Mouse (Mus musculus): Measurements from ENCODE around the gene Tbc1d17. TPM values are rescaled to one million over a fixed set of nuclear protein-coding genes. Genes with fewer than 3 reads are reported as not detected.

Gene Tbc1d17
- polyA plus RNA-seq, 1 experiment from 2014 or later: 75.2 TPM

DNA sequence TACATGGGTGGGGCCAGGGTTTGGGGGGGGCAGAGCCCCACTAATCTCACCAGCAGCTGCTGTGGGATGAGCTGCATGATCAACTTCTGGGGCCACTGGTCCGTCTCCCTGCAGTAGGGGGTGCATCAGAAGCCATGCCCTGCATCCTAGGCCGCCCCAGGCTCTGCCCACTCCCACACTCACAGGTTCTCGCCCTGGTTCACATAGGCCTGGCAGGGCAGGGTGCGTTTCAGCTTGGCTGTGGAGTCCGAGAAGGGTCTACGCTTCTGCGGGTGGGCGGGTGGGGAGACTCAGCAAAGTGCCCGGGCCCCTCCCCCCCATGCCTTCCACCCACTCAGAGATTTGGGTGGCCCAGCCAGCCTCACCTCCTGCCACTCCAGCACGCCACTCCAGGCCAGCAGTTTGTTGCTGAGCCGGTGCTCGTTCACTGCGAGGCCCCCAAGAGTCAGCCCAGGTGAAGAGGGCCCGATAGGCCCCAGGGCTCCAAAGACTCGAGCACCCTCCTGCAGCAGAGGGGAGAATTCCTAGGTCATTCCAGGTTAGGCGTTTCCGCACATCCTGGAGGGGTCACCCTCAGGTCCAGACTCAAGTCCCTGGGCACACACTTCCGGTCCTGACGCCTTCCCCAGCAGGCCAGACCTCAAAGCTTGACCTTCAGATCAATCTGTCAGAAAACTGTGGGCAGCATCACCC lies 18.3 kb upstream of the Tbc1d17 start:
- Histone ChIP-seq H3K4me3 (peak overlapping the region; percentile 98), H3K36me3 (peaks cover 60% of the 10 kb centered on the region), H3K9me3 (replicated peaks) (no peaks in the 10 kb centered on the region), H3K4me1 (peaks cover 42% of the 10 kb centered on the region), H3K27me3 (ENCODE audit: low read depth, poor library complexity, severe bottlenecking) (no peaks in the 10 kb centered on the region), H3K27ac (no peak overlapping the region; the same call in 1 of the 2 replicates)
- DNase-seq (ENCODE audit: low spot score): no peak
- WGBS: 80% methylated on average over 19 of the region's 19 CpGs

- no peak for DNase-seq (ENCODE audit: low spot score)
- peaks cover 44% of the 10 kb centered on the region for H3K4me1 ChIP-seq
- peaks cover 67% of the 10 kb centered on the region for H3K36me3 ChIP-seq
- no peaks in the 10 kb centered on the region for H3K9me3 ChIP-seq (replicated peaks)
- 74% methylated on average over 15 of the region's 15 CpGs for WGBS
- no peaks in the 10 kb centered on the region for H3K27me3 ChIP-seq (ENCODE audit: low read depth, poor library complexity, severe bottlenecking)
- H3K4me3 ChIP-seq: peak overlapping the region; percentile 98
- no peak overlapping the region; the same call in 1 of the 2 replicates for H3K27ac ChIP-seq
Measured at GRCm38 (mm10) chr7:44866276-44867009, 17.6 kb upstream of the Tbc1d17 start.

- Histone ChIP-seq H3K36me3 (peaks cover 83% of the 10 kb centered on the region), H3K4me3 (peak overlapping the region; percentile 7; the same call in 1 of the 2 replicates), H3K27me3 (ENCODE audit: low read depth, poor library complexity, severe bottlenecking) (no peaks in the 10 kb centered on the region), H3K27ac (no peak overlapping the region), H3K9me3 (replicated peaks) (no peaks in the 10 kb centered on the region), H3K4me1 (peaks cover 47% of the 10 kb centered on the region)
- DNase-seq (ENCODE audit: low spot score): no peak
- WGBS: 87% methylated on average over 24 of the region's 24 CpGs
Measured at GRCm38 (mm10) chr7:44864595-44865542, 16.0 kb upstream of the Tbc1d17 start.

DNA sequence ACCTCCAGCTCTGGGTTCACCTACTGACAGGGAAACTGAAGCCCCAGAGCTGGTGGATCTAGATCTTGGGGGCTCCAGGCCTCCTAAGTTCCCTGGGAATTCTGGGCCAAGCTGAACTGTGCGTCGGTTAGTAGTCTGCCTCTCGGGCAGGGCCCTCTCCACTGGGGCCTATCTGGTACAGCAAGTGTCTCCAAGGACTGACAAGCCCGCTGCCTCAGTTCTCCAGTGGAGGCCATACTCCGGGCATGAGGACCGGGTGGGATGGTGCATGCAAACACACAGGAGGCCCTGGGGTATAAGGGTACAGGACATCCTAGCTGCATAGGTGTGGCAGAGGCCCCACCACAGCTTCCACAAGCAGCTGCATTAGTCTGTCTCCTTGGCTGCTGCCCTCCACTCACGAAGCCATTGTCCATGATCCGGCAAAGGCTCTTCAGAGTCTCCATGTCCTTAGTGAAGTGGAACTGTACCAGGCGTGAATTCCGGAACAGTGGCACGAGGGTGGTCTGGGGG lies 15.2 kb upstream of the Tbc1d17 start:
- H3K27ac ChIP-seq: no peak overlapping the region
- peaks cover 43% of the 10 kb centered on the region for H3K4me1 ChIP-seq
- H3K9me3 ChIP-seq (replicated peaks): no peaks in the 10 kb centered on the region
- 90% methylated on average over 11 of the region's 11 CpGs for WGBS
- no peak overlapping the region for H3K4me3 ChIP-seq
- no peak for DNase-seq (ENCODE audit: low spot score)
- H3K27me3 ChIP-seq (ENCODE audit: low read depth, poor library complexity, severe bottlenecking): no peaks in the 10 kb centered on the region
- H3K36me3 ChIP-seq: peaks cover 91% of the 10 kb centered on the region

DNA sequence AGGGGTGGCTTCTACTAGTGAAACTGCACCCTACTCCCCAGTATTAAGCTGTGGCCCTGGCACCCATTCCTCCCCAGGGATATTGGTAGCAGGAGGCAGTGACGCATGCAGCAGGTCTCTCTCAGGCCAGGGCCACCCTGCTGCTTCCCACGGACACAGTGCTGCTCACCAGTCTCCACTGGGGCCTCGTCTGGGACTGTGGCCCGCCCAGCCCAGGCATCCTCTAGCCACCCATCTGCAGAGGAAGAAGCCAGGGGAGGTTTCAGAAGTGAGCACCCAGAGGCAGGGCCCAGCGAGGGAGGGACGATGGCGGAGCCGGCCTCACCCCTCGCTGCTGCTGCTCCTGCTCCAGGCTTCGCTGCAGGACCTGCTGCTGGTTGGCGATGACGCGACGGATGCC lies 14.3 kb upstream of the Tbc1d17 start:
- H3K27ac ChIP-seq: no peak overlapping the region
- DNase-seq (ENCODE audit: low spot score): no peak
- no peaks in the 10 kb centered on the region for H3K9me3 ChIP-seq (replicated peaks)
- H3K4me3 ChIP-seq: 0 out of 2 replicates have a peak overlapping the region, but pooled peaks have one; percentile 6
- H3K4me1 ChIP-seq: peaks cover 45% of the 10 kb centered on the region
- H3K36me3 ChIP-seq: peaks cover 91% of the 10 kb centered on the region
- 94% methylated on average over 14 of the region's 14 CpGs for WGBS
- H3K27me3 ChIP-seq (ENCODE audit: low read depth, poor library complexity, severe bottlenecking): no peaks in the 10 kb centered on the region

- H3K4me3 ChIP-seq: no peak overlapping the region
Measured at GRCm38 (mm10) chr7:44862434-44862833, 13.6 kb upstream of the Tbc1d17 start.

DNA sequence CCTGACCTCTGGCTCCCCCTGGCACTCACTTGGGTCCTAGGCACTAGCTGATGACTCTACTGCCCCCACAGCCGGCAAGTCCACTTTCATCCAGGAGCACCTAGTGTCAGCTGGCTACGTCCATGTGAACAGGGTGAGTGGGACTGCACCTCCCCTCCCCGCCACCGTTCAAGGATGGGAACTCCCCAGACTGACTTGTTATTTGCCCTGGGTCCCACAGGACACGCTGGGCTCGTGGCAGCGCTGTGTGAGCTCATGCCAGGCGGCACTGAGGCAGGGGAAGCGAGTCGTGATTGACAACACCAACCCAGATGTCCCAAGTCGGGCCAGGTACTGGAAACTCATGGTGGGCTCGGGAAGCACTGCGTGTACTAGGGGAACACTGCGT lies 12.5 kb upstream of the Tbc1d17 start:
- Histone ChIP-seq H3K4me3 (no peak overlapping the region), H3K36me3 (peaks cover 74% of the 10 kb centered on the region), H3K9me3 (replicated peaks) (no peaks in the 10 kb centered on the region), H3K4me1 (peaks cover 39% of the 10 kb centered on the region), H3K27ac (peak overlapping the region; percentile 34; the same call in 1 of the 2 replicates), H3K27me3 (ENCODE audit: low read depth, poor library complexity, severe bottlenecking) (no peaks in the 10 kb centered on the region)
- WGBS: 88% methylated on average over 14 of the region's 14 CpGs
- no peak for DNase-seq (ENCODE audit: low spot score)

More at GRCm38 (mm10) chr7:44862434-44862833, 13.6 kb upstream of the Tbc1d17 start:
- H3K27me3 ChIP-seq (ENCODE audit: low read depth, poor library complexity, severe bottlenecking): no peaks in the 10 kb centered on the region
- no peak for DNase-seq (ENCODE audit: low spot score)
- 92% methylated on average over 8 of the region's 8 CpGs for WGBS
- no peaks in the 10 kb centered on the region for H3K9me3 ChIP-seq (replicated peaks)
- peaks cover 84% of the 10 kb centered on the region for H3K36me3 ChIP-seq
- H3K4me1 ChIP-seq: peaks cover 45% of the 10 kb centered on the region
- no peak overlapping the region for H3K27ac ChIP-seq

GRCm38 (mm10) chr7:44860576-44861428 lies 11.9 kb upstream of the Tbc1d17 start:
- Histone ChIP-seq H3K27ac (peak overlapping the region; percentile 34; the same call in 1 of the 2 replicates), H3K27me3 (ENCODE audit: low read depth, poor library complexity, severe bottlenecking) (no peaks in the 10 kb centered on the region), H3K4me3 (0 out of 2 replicates have a peak overlapping the region, but pooled peaks have one; percentile 11), H3K9me3 (replicated peaks) (no peaks in the 10 kb centered on the region), H3K36me3 (peaks cover 68% of the 10 kb centered on the region), H3K4me1 (peaks cover 37% of the 10 kb centered on the region)
- WGBS: 64% methylated on average over 22 of the region's 22 CpGs
- DNase-seq (ENCODE audit: low spot score): peak; percentile 84

- WGBS: 93% methylated on average over 11 of the region's 11 CpGs
- Histone ChIP-seq H3K27me3 (ENCODE audit: low read depth, poor library complexity, severe bottlenecking) (no peaks in the 10 kb centered on the region), H3K27ac (no peak overlapping the region), H3K4me1 (peaks cover 42% of the 10 kb centered on the region), H3K9me3 (replicated peaks) (no peaks in the 10 kb centered on the region), H3K36me3 (peaks cover 59% of the 10 kb centered on the region), H3K4me3 (no peak overlapping the region)
- no peak for DNase-seq (ENCODE audit: low spot score)
Measured at GRCm38 (mm10) chr7:44859896-44860295, 11.0 kb upstream of the Tbc1d17 start.

DNA sequence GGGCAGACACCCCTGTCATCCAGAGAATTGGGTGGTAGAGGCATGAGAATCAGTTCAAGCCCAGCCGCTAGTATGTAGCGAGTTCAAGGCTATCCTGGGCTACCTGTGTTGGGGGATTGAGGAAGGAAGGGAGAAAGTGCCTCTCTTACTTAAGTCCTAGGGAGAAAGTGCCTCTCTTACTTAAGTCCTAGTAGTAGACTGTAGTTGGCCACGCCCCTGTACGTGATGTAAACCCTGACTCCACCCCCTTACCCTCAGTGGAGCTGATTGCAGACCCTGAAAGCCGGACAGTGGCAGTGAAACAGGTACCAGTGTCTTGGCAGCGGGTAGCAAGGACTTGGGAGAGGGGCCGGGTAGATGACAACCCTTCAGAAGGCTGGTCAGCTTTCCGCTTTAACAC lies 9.0 kb upstream of the Tbc1d17 start:
- Histone ChIP-seq H3K9me3 (replicated peaks) (no peaks in the 10 kb centered on the region), H3K4me1 (peaks cover 59% of the 10 kb centered on the region), H3K27me3 (ENCODE audit: low read depth, poor library complexity, severe bottlenecking) (no peaks in the 10 kb centered on the region), H3K4me3 (peak overlapping the region; percentile 69), H3K36me3 (peaks cover 43% of the 10 kb centered on the region), H3K27ac (peak overlapping the region; percentile 89; the same call in 1 of the 2 replicates)
- no peak for DNase-seq (ENCODE audit: low spot score)
- whole genome bisulfite sequencing: 31% methylated on average over 8 of the region's 8 CpGs

DNA sequence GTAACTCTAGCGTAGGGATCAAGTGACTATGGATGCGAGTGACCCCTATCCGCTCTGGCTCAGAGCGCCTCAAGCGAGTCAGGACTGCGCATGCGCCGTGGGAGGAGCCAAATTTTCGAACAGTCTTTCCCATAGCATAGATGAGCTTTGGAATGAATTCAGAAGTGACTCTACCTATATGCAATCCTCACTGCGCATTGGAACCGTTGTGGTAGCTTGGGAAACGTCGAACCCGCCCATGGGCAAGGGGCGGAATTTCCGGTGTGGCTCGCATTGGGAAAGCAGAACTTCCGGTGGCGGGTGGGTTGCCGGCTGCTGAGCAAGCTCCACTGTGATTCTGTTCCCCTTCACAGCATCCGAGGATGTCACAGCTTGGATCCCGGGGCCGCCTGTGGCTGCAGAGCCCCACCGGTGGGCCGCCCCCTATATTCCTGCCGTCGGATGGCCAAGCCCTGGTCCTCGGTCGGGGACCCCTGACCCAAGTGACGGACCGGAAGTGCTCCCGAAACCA lies 8.2 kb upstream of the Tbc1d17 start, which contains the start of gene Pnkp:
Gene Pnkp (plus strand): TSS at position 98 of the 511 bp plus-strand sequence.
- WGBS: under 1% methylated on average over 32 of the region's 32 CpGs
- H3K4me1 ChIP-seq: peaks cover 65% of the 10 kb centered on the region

More for the DNA sequence above, 8.2 kb upstream of the Tbc1d17 start, which contains the start of gene Pnkp:
- Histone ChIP-seq H3K4me3 (peak within 1 kb of the TSS; percentile 69), H3K36me3 (peaks cover 43% of the 10 kb centered on the region), H3K27ac (peak within 1 kb of the TSS; percentile 89), H3K27me3 (ENCODE audit: low read depth, poor library complexity, severe bottlenecking) (no peaks in the 10 kb centered on the region), H3K9me3 (replicated peaks) (no peaks in the 10 kb centered on the region)
- DNase-seq (ENCODE audit: low spot score): peak; percentile 93
